In genomic region chr3:146812041-146812878, GRCm38 (mm10) we compare ENCODE assay signal across 8 mouse cellular contexts. TPM values are rescaled to one million over a fixed set of nuclear protein-coding genes. Genes with fewer than 3 reads are reported as not detected.
DNase-seq lines count a peak whose midpoint lies in the region; ATAC-seq and TF ChIP-seq lines count a peak whose summit lies in the region.

No protein-coding gene starts in this region.

- no peaks in the 10 kb centered on the region for H3K27me3 ChIP-seq in lung, embryonic 14.5 days (ENCODE audit: insufficient read depth, low read length)
- H3K27me3 ChIP-seq in erythroblast, embryonic 14.5 days (ENCODE audit: control insufficient read depth), result peaks cover 7% of the 10 kb centered on the region
- H3K27me3 ChIP-seq in intestine, embryonic 14.5 days (replicated peaks; ENCODE audit: control insufficient read depth, insufficient read depth, low read length), result no peaks in the 10 kb centered on the region
- H3K27me3 ChIP-seq in lung, embryonic 16.5 days (ENCODE audit: control insufficient read depth, insufficient read depth, low read depth, low read length), result no peaks in the 10 kb centered on the region

- under 1% methylated on average over 52 of the region's 60 CpGs for WGBS in lung, embryonic 14.5 days
- WGBS in intestine, embryonic 14.5 days, result 1% methylated on average over 46 of the region's 60 CpGs
- under 1% methylated on average over 48 of the region's 60 CpGs for WGBS in lung, embryonic 16.5 days

- DNase-seq in lung, embryonic 14.5 days, result peak; percentile 64
- no peak for DNase-seq in lung, adult 18-20 months
- peak; percentile 7 for DNase-seq in WW6 (ENCODE audit: low read depth, low spot score)
- DNase-seq in intestine, embryonic 14.5 days (ENCODE audit: low spot score), result no peak
- peak; percentile 59 for DNase-seq in retina, embryonic 14.5 days (ENCODE audit: low spot score)
- no peak for DNase-seq in right cerebral cortex, postnatal 10 days (ENCODE audit: low spot score in 2 of 2)

- H3K4me2 ChIP-seq in lung, embryonic 14.5 days, result peak overlapping the region; percentile 83
- peak overlapping the region; percentile 59 for H3K4me2 ChIP-seq in intestine, embryonic 14.5 days (ENCODE audit: low read length)
- H3K4me2 ChIP-seq in lung, embryonic 16.5 days (ENCODE audit: low read depth, low read length), result peak overlapping the region; percentile 88

- no peaks in the 10 kb centered on the region; the same call in 1 of the 2 replicates for H3K4me1 ChIP-seq in lung, embryonic 14.5 days (ENCODE audit: insufficient read depth)
- peaks cover 21% of the 10 kb centered on the region for H3K4me1 ChIP-seq in erythroblast, embryonic 14.5 days (ENCODE audit: control insufficient read depth)
- peaks cover 5% of the 10 kb centered on the region for H3K4me1 ChIP-seq in intestine, embryonic 14.5 days (replicated peaks; ENCODE audit: control insufficient read depth, insufficient read depth, low read length)
- peaks cover 7% of the 10 kb centered on the region for H3K4me1 ChIP-seq in lung, embryonic 16.5 days (replicated peaks; ENCODE audit: control insufficient read depth, insufficient read depth, low read length)

- no peaks in the 10 kb centered on the region for H3K9me3 ChIP-seq in lung, embryonic 14.5 days (ENCODE audit: low read depth, low read length)
- no peaks in the 10 kb centered on the region for H3K9me3 ChIP-seq in erythroblast, embryonic 14.5 days (ENCODE audit: control insufficient read depth, low read length)
- H3K9me3 ChIP-seq in intestine, embryonic 14.5 days (ENCODE audit: control insufficient read depth, low read length), result no peaks in the 10 kb centered on the region
- no peaks in the 10 kb centered on the region for H3K9me3 ChIP-seq in lung, embryonic 16.5 days (ENCODE audit: control insufficient read depth, low read length)

- H3K27ac ChIP-seq in lung, embryonic 14.5 days (ENCODE audit: low read depth), result peak overlapping the region; percentile 95
- H3K27ac ChIP-seq in intestine, embryonic 14.5 days (ENCODE audit: low read depth), result peak overlapping the region; percentile 92
- peak overlapping the region; percentile 95 for H3K27ac ChIP-seq in lung, embryonic 16.5 days (ENCODE audit: low read length)

- H3K36me3 ChIP-seq in lung, embryonic 14.5 days (ENCODE audit: insufficient read depth), result no peaks in the 10 kb centered on the region
- H3K36me3 ChIP-seq in erythroblast, embryonic 14.5 days (ENCODE audit: control insufficient read depth), result no peaks in the 10 kb centered on the region; the same call in 1 of the 2 replicates
- 0 out of 2 replicates have a peak, but pooled peaks cover 4% of the 10 kb centered on the region for H3K36me3 ChIP-seq in intestine, embryonic 14.5 days (ENCODE audit: control insufficient read depth, insufficient read depth, low read length)
- H3K36me3 ChIP-seq in lung, embryonic 16.5 days (ENCODE audit: control insufficient read depth, insufficient read depth, low read length), result no peaks in the 10 kb centered on the region

- H3K4me3 ChIP-seq in lung, embryonic 14.5 days (ENCODE audit: low read depth, low read length), result peak overlapping the region; percentile 92
- H3K4me3 ChIP-seq in erythroblast, embryonic 14.5 days (replicated peaks), result peak overlapping the region; percentile 76
- peak overlapping the region; percentile 96 for H3K4me3 ChIP-seq in intestine, embryonic 14.5 days (ENCODE audit: low read depth, low read length)
- peak overlapping the region; percentile 80 for H3K4me3 ChIP-seq in lung, embryonic 16.5 days (ENCODE audit: low read length)

- no peak for TF ChIP-seq CTCF in lung, embryonic 14.5 days (IDR thresholded peaks at IDR 0.05; ENCODE audit: low read depth)

- peak overlapping the region; percentile 95 for H3K9ac ChIP-seq in lung, embryonic 14.5 days
- H3K9ac ChIP-seq in intestine, embryonic 14.5 days (ENCODE audit: low read length), result peak overlapping the region; percentile 93
- peak overlapping the region; percentile 89 for H3K9ac ChIP-seq in lung, embryonic 16.5 days (ENCODE audit: low read length)

- ATAC-seq in lung, embryonic 14.5 days (ENCODE audit: insufficient read depth), result peak; percentile 80
- ATAC-seq in intestine, embryonic 14.5 days (replicated peaks; ENCODE audit: low FRiP score, low TSS enrichment, low read depth), result peak; percentile 77
- peak; percentile 82 for ATAC-seq in lung, embryonic 16.5 days (ENCODE audit: low read depth)

RNA-seq across cellular contexts. Expression of gene Prkacb, which starts 0.5 kb away (rescaled TPM):
- 69.6 and 74.8 TPM in 2 replicates for polyA plus RNA-seq in lung, embryonic 14.5 days (2014; fragmentation: Nextera tagmentation; extraction: Ambion mirVana)
- polyA plus RNA-seq in erythroblast, embryonic 14.5 days (2012), result 0.06 and 0.10 TPM in 2 replicates
- 56.1 and 64.3 TPM in 2 replicates for polyA plus RNA-seq in intestine, embryonic 14.5 days (2014; fragmentation: Nextera tagmentation; extraction: Ambion mirVana)
- 56.4 and 61.9 TPM in 2 replicates for polyA plus RNA-seq in lung, embryonic 16.5 days (2015; fragmentation: Nextera tagmentation; extraction: Ambion mirVana)

RNA-seq across cellular contexts. Expression of gene Ttll7, which starts 39.9 kb away (rescaled TPM):
- polyA plus RNA-seq in lung, embryonic 14.5 days (2014; fragmentation: Nextera tagmentation; extraction: Ambion mirVana), result 2.5 and 3.8 TPM in 2 replicates
- polyA plus RNA-seq in erythroblast, embryonic 14.5 days (2012), result not detected in 2 replicates
- polyA plus RNA-seq in intestine, embryonic 14.5 days (2014; fragmentation: Nextera tagmentation; extraction: Ambion mirVana), result 2.1 and 3.0 TPM in 2 replicates
- polyA plus RNA-seq in lung, embryonic 16.5 days (2015; fragmentation: Nextera tagmentation; extraction: Ambion mirVana), result 4.4 and 4.7 TPM in 2 replicates

Comparison
In these comparisons a context has a peak if more than half of its experiments do, and no peak if none do; other contexts are left out.
1. DNase-seq: peak in lung, embryonic 14.5 days (single experiment), WW6 (single experiment) and retina, embryonic 14.5 days (single experiment); none in lung, adult 18-20 months (0 of 2), intestine, embryonic 14.5 days (single experiment) and right cerebral cortex, postnatal 10 days (0 of 2).
2. RNA of gene Prkacb, which starts 0.5 kb away (polyA plus RNA-seq): 69.6 to 74.8 TPM in lung, embryonic 14.5 days, 56.4 to 61.9 TPM in lung, embryonic 16.5 days and 56.1 to 64.3 TPM in intestine, embryonic 14.5 days; 0.06 to 0.10 TPM in erythroblast, embryonic 14.5 days; every median in the first group is over 10 times any median in the second.
3. Peak in every context shown above with its lines, with median percentiles within 50 percentile points of each other: ATAC-seq, H3K27ac ChIP-seq, H3K4me2 ChIP-seq, H3K4me3 ChIP-seq and H3K9ac ChIP-seq.